Mouse (Mus musculus): Measurements from ENCODE around the gene Rab11fip4.

Rab11fip4 gene

DNA sequence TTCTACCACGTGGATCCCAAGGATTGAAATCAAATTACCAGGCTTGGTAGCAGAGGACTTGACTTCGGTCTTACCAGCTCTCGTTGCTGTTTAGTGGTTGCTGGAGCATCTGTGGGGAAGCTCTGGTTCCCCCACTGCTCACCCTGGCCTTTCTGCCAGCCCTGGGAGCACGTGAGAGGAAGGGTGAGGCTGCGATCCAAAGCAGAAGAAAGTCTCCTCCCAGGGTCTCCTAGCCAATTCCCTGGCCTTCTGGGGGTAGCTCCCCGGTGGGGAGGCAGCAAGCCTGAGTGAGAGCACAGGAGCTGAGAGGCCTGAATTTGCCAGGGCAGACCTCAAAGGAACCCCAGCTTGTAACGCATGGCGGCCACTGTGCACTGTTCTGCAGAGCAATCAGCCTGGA is 124.3 kb downstream of the Rab11fip4 start:
- DNase-seq, result no peak

DNA sequence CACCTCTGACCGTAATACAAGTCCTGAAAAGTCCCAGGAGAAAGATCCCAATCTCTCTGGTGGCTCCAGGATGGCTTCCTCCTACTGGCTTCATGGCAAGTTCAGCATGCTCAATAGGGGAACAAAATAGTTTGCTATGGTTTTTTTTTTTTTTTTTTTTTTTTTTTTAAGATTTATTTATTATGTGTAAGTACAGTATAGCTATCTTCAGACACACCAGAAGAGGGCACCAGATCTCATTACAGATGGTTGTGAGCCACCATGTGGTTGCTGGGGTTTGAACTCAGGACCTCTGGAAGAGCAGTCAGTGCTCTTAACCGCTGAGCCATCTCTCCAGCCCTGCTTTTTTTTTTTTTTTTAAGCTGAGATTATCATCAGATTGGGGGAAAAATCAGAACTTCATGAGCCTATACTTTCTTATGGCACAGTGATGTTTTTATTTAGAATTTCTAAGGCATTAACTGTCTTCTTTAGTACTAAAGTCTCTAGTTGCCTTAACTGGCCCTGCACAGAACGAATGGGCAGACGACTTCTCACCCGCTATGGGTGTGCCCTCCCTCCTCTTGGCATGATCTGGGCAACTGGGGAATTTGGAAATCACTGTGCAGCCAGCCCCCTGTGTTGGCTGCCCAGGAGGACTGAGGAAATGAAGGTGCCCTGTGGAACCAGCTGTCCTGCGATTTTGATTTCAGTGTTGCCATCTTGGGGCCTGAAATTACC is 124.9 kb downstream of the Rab11fip4 start:
- no peak for DNase-seq

DNA sequence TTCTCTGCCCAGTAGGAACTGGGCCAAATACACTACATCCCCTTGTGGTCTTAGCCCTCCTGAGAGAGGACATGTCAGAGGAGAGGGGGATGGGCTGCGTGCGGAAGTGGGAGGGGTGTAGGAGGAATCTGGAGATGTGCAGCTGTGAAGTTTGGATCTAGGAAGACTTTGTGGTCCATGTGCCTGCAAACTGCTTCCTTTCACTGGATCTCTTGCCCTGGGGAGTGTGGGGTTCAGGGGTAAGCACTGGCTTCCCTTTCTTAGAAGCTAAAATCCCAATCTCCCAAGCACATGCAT is 125.4 kb downstream of the Rab11fip4 start:
- DNase-seq, result no peak

DNA sequence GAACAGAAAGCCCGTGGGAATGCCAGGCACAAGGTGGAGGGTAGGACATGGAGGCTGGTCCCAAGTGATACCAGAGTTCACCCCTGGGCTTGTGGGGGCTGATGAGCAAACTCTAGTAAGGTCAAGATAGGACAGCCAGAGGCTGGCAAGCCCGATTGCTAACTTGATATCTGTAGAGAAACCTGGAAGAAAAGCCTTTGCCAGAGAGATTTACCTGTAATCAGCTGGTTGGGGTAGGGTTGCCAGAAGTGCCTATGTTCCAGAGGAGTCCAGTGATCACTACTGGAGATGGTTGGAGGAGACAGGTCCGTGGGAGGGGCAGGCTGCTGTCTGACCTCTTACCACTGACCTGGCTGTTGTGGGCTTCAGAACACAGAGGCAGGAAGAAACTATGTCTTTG is 126.3 kb downstream of the Rab11fip4 start:
- no peak for DNase-seq

DNA sequence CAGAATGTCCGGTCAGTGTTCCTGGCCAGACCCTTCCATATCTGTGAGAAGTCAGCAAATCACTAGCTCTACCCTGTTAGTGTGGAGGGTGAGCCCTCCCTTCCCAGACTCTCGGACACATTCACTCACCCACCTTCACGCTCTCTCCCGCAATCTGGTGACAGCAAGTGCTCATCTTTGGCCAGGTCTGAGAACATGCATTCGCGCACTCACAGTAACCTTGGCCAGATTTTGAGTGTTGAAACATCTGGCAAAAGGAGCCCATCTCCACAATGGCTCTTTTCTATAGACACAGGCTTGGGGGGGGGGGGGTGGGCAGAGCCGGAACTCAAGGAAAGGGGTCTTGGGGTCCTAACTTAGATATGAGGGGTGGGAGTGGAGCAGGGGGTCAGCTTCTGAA is 126.8 kb downstream of the Rab11fip4 start:
- no peak for DNase-seq

DNA sequence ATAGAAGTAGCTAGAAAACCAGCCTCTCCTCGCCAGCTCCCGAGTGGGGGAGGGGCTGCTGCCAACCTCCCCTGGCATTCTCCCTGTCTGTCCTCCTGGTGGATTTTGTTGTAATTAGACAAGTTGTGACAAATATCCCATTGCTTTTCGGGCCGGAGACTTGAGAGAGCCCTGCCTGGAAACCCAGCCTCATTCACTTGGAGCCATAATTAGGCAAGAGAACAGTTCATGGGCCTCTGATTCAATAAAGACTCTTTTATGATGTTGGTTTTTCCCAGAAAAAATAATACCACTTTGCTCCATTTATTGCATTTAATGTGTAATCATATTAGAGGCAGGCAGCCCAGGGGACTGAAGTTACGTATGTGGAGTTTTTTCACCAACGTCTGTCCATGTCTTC is 127.2 kb downstream of the Rab11fip4 start:
- DNase-seq, result no peak

DNA sequence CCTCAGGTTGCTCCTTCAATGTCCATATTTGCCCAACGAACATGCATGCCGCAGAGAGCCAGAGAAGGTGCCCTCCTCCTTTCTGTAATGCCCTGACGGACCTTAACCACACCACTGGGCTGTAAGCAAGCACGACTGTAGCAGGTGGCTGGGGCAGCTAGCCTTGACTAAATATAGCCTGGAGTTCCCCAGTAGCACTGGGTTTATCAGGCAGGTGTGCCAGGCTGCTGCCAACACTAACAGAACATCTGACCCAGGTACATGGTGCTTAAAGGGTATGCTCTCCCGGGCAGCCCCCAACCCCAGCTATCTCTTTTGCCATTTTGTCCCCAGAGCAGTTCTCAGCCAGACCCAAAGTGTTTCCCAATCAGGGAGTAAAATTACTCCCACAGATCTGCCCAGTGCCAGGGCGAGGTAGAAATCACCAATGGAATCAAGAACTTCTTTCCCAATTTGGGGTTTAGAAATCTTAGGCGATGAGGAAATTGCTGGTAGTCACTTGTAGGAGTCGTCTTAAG is 127.9 kb downstream of the Rab11fip4 start:
- DNase-seq, result no peak

DNA sequence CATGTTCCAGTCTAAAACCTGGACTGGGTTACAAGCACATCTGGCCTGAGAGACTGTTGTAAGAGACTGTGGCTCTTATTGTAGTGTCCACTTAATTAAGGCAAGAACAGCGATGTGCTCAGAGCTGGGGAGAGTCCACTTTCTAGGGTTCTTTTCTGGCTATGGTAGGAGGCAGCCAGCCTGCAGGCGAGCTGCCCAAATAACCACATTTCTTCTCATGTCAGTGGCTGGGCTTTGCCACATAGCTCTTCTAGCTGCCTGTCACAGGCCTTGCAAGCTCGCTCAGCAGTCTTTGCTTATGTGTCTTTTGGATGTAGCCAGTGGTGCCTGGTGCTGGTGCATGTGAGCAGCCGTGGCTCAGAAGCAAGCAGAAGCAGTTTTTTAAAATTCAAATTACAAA is 129.7 kb downstream of the Rab11fip4 start:
- no peak for DNase-seq

DNA sequence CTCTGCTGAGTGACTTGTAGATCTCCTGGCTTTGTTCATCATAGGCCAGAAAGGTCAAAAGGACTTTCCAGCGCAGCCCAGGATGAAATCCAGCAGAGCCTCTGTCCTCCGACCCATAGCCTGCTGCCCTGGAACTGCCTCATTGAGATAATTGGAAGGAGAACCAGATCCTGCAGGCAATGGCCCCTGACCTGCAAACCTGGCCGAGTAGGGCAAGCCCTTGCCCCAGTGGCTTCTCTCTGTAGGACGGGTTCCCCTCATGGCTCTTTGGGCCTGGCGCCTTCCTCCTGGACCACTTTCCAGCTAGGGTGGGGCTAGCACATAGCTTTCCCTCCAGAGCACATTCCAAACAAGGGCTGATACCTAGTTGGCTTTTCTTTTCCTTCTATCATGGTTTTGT is 131.8 kb downstream of the Rab11fip4 start:
- DNase-seq, result no peak

DNA sequence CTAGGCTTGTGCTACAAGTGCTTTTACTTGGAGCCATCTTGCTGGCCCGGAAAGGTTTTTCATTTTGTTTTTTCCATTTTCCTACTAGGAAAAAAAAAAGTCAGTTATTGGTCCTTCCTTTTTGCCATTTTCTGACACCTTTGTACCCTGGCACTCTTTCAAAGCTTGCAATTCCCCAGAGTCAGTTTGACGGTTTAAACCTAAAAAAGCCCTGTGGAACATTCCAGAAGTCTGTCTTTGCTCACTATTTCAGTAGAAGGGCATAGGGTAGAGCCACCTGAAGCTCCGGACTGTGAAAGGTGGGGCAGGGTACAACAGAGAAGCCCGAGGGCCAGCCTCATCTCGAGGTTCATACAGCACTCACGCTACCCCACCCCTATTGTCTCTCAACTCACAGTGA is 134.0 kb downstream of the Rab11fip4 start:
- DNase-seq, result peak; percentile 83

DNA sequence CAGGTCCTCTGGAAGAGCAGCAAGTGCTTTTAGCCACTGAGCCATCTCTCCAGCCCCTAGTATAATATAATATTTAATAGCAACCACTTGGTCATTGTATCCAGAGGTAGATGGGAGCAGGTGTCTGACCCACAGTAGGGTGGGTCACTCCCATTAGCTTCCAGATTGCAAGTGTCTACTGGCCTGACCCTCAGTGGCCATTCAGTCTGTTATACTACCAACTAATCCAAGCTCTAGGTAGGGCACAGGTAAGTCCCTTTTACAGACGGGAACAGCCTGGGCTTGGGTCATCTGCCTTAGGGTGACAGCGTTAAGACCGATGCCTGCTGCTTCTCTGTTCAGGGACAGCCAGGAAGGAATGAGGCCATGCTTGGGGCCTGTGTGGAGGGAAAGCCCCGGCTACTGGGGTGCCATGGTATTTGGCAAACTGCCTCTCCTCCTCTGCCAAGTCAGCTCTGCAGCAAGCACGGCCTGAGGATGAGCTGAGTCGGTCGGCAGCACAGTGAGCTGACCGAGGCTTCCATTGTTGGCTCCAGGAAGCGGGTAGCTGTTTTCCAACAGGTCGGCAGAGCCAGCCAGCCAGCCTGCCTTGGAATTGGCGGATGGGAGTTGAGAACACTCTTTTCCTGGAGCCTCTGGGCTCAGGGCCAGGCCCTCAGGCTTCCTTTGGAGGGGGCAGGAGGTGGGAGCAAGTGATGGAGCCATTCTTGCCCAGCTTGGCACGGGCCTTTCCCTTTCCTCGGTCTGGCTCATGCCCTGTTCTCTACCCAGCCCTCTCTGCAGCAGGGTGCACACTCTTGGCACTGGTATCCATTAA is 138.4 kb downstream of the Rab11fip4 start:
- DNase-seq, result peak; percentile 75

DNA sequence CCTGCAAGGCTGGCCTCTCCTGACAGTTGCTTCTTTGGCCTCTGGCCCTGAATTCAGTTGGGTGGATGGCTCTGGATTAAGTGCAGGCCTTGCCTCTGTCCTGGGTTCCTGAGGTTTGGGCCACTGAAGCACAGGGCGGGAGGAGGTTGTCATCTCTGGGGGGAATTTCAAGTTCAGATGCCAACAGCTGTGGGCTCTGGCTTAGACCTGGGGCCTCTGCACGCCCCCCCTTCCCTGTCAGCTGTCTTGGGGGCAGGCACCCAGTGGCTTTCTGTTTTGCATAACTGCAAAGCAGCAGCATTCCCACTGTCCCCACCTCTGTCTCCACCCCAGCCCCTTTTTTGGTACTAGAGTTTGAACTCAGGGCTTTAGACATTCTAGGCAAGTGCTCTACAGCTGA is 139.4 kb downstream of the Rab11fip4 start:
- no peak for DNase-seq

DNA sequence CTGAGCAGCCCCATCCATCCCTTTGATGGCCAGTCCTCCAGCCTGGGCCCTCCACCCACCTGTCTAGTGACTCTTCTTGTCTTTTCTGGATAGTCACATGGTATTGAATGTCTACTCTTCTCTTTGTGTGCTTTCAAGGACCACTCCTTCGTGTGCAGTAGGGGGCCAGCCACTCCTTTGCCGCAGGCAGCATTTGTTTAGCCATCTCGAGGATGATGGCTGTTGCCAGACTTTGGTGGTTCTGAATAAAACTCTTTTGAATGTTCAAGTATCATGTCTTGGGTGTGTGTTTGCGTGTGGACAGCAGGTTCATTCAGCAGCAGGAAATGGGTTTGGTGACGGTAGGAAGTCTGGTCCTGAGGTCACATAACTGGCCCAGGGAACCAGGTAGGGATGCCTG is 140.5 kb downstream of the Rab11fip4 start:
- no peak for DNase-seq

DNA sequence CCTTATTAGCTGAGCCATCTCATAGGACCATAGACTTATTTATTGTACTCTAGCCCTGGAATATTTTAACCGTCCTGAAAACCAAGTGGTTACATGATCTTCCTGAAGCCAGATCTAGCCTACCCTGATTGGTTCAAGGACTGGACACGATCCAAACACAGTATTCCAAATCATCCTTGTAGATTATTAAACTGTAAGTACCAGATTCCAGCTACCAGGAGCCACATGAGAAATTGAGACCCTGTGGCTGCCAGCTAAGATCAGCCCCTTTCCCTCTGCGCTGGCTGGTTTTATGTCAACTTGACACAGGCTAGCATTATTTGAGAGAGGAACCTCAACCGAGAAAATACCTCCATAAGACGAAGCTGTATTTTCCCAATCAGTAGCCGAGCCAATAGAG is 142.0 kb downstream of the Rab11fip4 start:
- peak; percentile 90 for DNase-seq

DNA sequence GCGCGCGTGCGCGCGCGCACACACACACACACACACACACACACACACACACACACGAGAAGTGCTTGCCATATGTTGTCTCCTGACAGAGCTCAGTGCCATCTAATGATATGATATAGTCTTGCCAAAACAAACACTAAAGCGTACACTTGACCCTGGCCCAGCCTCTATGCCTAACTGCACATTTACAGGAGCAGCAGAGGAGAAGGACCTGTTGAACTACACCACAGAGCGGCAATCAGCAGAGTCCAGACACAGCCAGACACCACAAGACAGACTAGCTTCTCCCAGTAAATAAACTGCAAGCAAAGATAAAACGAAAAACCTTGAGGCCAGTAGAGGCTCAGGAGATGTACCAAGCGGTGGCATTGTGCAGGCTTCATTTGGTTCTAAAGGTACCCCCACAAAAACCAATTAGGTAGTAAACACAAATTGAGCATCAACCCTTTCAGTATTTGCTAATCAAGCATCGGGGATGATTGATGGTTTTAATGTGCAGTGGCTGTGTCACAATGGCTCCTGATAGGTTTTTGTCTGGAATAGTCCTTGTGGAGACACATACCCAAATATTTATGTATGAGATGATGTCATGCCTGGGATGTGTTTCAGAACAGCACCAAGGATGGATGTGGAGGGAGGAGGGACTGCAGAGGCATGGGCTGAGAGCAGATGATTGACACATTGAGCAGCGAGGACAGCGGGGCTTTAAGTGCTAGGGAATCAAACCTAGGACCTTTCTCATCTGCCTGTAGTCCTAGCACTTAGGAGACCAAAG is 145.4 kb downstream of the Rab11fip4 start:
- DNase-seq, result no peak

DNA sequence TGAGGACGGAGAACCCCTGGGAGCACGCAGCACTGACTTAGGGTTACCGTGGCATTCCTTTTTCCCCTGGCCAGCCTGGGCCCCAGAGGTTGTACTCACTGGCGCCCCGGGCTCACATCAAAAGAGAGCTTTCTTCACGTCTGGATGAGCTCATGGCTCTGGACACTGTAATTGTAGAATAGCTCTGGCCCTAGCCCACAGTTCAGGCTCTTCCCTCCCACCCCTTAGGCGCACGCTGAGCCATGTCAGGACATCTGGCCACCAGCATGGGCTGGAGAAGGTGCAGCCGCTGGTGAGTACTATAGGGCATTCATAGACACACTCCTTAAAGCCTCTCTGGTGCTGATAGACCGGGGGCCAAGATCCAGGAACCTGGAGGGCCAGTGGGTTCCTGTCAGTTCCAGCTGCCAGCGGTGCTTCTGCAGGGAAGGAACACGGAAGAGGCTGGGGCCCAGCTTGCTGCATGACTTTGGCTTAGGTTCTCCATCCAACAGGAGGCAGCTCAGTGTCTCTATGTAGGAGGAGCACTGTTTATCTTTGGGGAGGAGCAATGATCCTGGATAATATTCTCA is 146.2 kb downstream of the Rab11fip4 start:
- no peak for DNase-seq

DNA sequence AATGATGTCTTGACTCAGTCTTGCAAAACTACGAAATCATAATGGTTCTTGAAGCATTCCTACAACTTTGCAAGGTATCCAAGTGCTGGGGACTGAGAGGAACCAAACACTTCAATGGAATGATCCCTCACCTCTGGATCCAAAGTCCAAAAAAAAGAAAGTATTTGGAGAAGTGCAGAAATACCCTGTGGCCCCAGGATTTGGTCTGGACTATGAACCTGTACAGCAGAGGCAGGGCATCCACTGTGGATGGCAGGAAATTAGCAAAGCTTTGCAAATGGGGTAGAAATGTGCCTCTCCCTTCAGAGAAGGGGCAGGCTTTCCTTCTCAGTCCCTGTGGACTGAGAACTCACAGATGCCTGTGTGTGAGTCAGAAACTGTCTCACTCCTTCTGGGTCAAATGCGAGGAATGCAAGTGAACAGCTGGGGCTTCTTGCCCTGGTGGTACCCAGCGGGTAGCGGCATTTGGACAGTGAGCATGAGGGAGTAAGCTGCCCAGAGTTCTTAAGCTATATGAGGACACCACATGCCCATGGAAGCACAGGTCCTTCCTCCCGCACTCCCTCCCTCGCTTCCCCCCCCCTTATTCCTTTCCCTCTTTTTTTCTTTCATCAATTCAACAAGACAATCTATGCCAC is 147.0 kb downstream of the Rab11fip4 start:
- peak; percentile 86 for DNase-seq

DNA sequence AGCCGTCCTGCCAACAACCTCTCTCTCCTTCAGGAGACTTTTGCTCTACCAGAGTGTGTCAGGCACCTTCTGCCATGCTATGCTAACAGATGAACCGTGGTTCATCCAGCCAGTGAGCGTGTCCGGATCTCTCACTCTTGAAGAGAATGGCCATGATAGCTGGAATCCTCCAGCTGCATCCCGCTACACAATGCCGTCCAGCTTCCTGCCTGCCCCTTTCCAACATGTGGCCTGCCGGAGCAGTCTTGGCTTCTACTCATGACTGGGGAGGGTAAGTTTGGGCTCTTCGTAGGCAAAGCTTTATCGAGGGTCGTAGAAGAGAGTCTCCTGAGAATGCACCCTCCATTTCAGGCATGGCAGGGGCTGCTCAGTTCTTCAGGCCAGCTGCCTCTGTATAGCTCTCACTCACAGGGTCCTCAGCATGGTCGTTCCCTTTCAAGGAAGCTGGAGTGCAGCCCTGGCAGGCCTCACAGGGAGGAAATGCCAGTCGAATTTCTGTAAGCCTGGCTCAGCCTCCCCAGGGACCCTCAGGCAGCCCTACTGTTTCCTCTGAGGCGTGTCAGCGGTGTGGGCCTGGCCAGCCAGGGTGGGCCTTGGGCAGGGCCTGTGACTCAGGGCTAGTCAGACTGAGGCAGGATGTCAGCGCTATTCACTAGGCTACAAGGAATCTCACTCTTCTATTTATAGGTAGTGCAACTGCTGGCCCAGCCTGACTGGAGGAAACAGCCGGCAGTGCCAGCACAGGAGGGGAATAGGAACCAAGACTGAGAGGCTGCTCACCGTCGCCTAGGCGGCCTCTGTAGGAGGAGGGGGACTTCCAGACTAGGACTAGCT is 147.9 kb downstream of the Rab11fip4 start:
- DNase-seq, result peak; percentile 81

DNA sequence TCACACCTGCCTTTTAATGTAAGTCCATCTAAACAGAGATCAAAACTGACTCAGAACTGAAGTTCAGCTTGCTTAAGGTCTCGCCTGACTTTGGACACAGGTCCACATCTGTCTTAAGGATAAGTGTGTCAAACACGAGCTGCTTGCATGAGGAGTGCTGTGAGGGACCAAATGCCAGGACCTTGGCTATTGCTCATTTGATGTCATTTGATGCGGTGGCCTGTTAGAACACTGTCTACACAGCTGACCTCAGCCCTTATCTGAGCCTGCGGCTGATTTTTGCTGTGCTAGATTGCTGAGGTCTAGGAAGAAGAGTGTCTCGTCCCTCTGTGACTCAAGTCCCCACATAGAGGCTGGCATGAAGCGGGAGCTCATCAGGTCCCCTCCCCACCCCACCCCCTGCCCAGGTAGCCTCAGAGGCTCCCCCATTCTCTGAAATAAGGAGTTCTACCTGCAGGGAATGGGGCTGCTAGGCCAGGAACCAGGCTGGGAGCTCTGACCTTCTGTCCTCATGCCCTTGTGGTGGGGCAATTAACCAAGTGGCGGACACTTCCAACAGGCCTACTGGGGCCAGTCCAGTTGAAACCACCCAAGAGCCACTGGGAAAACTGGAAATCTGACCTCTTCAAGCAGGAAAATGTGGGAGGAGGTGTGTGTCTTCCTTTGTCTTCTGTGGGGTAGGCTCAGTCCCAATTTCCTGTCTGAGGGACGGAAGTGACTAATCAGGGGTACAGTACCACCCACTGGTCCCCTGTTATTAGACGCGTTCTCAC is 149.9 kb downstream of the Rab11fip4 start:
- peak; percentile 56 for DNase-seq

DNA sequence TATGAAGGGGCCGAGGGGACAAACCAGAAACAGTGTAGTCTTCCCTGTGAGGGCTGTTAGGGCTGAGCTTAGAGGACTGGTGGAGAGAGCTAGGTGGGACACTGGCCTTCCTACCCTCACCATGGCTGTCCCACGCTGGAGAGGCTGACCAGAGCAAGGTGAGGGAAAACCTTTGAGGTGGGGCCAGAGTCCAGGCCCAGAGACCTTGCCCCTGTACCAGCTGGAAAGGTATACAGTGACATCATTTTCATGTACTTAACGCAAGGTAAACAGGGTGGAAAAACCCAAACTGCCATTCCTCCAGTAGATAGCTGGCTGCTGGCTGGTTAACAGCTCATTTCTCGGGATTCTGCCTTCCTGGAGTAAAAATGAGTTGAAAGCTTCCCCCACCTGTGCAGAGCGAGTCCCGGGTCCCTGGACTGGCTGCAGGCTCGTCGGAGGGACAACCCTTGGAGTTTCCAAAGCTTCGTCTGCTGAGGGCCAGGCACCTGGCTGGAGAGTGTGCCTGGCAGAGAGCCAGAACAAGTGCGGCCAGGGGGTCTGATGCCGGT is 155.6 kb downstream of the Rab11fip4 start:
- DNase-seq, result peak; percentile 54
